Mouse (Mus musculus) layer of hippocampus, adult 11-12 months (tissue): ENCODE measurements at regions not wholly inside any gene's neighbourhood (a gene's known extent, or its start where the extent isn't known, plus 50 kb on each side); places are given as distances from the start of the nearest gene placed in this dataset.

Experiments used
- DNase-seq: peaks from one replicate; pipeline ENCODE4 v3.0.0; 2022; ENCODE audit warnings: low spot score

GRCm38 (mm10) chrX:61652377-61652776 lies 56.9 kb upstream of the Ldoc1 start:
- peak; percentile 13 for DNase-seq

GRCm38 (mm10) chrX:61653077-61653476 lies 56.2 kb upstream of the Ldoc1 start:
- peak; percentile 25 for DNase-seq
